Mouse (Mus musculus): ENCODE measurements around the gene Nim1k. TPM values are rescaled to one million over a fixed set of nuclear protein-coding genes. Genes with fewer than 3 reads are reported as not detected.
"Not testable (repeated sequence)": the region's sequence is repeated elsewhere in the genome, so short reads cannot be mapped to it uniquely, and the experiment has no call there.

Gene Nim1k
- polyA plus RNA-seq, 1 experiment from 2014 or later = 1.6 TPM

DNA sequence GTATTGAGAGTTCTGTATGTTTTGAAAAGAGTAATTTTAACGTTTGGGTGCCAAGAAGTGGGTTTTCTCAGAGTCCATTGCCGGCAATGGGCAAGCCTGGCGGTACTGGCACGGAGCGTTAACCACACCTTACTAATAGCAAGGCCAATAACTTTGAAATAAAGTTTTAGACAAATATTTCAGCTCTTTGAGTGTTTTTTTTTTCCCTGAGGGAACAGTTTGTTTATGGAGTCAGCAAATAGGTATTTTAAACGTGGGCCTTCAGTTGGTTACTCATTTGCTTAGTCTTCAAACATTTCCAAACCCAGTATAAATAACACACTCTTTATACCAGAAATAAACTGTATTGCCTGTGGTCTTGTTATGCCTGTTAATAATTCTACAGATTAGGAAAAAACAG is 47.8 kb downstream of the Nim1k start:
- no peaks in the 10 kb centered on the region; the same call in none of the 2 replicates for H3K36me3 ChIP-seq (replicated peaks; ENCODE audit: control insufficient read depth, insufficient read depth, low read depth, low read length)
- no peak overlapping the region for H3K27ac ChIP-seq (replicated peaks; ENCODE audit: low read depth, low read length)
- H3K4me1 ChIP-seq (ENCODE audit: control insufficient read depth, insufficient read depth, low read length) = no peaks in the 10 kb centered on the region
- H3K4me2 ChIP-seq (ENCODE audit: low read depth, low read length) = no peak overlapping the region
- ATAC-seq (replicated peaks; ENCODE audit: insufficient number of reproducible peaks, low FRiP score, low TSS enrichment, low read depth) = no peak
- DNase-seq (ENCODE audit: low spot score) = no peak
- no peaks in the 10 kb centered on the region for H3K9me3 ChIP-seq (replicated peaks; ENCODE audit: control insufficient read depth, low read length)
- no peak overlapping the region for H3K4me3 ChIP-seq (ENCODE audit: low read depth, low read length)
- H3K27me3 ChIP-seq (ENCODE audit: control insufficient read depth, insufficient read depth, low read length) = no peaks in the 10 kb centered on the region
- H3K9ac ChIP-seq (replicated peaks; ENCODE audit: low read length) = no peak overlapping the region
- WGBS = 90% methylated on average over 6 of the region's 6 CpGs

DNA sequence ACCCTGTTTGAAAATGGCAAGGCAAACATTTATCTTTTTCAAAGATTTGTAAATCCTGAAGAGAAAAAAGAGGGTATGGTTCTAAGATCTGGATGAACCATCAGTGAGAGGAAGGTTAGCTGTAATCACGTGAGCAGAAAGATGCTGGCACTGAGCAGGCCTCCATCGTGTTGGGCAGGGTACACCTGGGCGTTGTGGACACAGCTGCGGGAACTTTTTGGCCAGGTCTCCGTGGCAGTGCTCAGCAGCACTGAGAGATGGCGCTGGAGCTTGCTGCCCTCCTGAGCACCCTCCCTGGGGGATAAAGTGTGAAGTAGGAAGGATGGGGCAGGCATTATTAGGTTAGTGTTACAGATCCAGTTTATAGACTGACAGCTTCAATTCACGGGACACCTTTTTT is 48.7 kb downstream of the Nim1k start:
- no peak for DNase-seq (ENCODE audit: low spot score)
- 80% methylated on average over 7 of the region's 7 CpGs for WGBS
- Histone ChIP-seq H3K36me3 (replicated peaks; ENCODE audit: control insufficient read depth, insufficient read depth, low read depth, low read length) (no peaks in the 10 kb centered on the region; the same call in none of the 2 replicates), H3K27ac (replicated peaks; ENCODE audit: low read depth, low read length) (no peak overlapping the region), H3K9ac (replicated peaks; ENCODE audit: low read length) (no peak overlapping the region), H3K4me2 (ENCODE audit: low read depth, low read length) (no peak overlapping the region), H3K4me3 (ENCODE audit: low read depth, low read length) (no peak overlapping the region), H3K27me3 (ENCODE audit: control insufficient read depth, insufficient read depth, low read length) (no peaks in the 10 kb centered on the region), H3K9me3 (replicated peaks; ENCODE audit: control insufficient read depth, low read length) (no peaks in the 10 kb centered on the region), H3K4me1 (ENCODE audit: control insufficient read depth, insufficient read depth, low read length) (no peaks in the 10 kb centered on the region)
- ATAC-seq (replicated peaks; ENCODE audit: insufficient number of reproducible peaks, low FRiP score, low TSS enrichment, low read depth) = no peak

DNA sequence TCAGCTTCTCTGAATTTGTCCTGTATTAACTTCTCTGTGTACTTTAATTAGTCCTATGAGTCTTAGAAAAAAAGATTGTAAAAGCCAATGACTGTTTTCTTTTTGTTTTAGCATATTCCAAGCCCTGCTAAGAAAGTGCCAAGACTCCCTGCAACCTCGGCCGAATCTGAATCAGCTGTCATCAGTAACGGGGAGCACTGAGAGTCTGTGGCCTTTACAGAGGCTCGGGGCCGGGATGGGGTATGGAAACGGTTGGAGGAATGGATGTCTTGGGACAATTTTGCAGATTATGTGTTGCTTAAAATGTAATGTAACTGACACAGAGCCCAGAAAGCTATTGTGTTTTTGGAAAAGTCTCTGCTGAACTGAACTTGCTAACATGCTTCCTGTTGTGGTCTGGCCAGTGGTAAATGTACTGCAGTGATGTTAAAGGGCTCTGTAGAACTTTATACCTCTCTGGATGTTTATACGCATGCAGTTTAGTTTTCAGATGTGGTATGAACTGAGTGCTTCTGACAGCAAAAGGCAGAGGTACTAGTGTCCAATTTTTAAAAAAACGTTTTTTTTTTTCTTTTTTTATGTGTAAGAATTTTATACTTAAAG is 49.3 kb downstream of the Nim1k start:
- not testable (repeated sequence) for H3K4me3 ChIP-seq (ENCODE audit: low read depth, low read length); H3K4me1 ChIP-seq (ENCODE audit: control insufficient read depth, insufficient read depth, low read length); H3K9me3 ChIP-seq (replicated peaks; ENCODE audit: control insufficient read depth, low read length); H3K9ac ChIP-seq (replicated peaks; ENCODE audit: low read length); H3K27ac ChIP-seq (replicated peaks; ENCODE audit: low read depth, low read length); DNase-seq (ENCODE audit: low spot score); H3K27me3 ChIP-seq (ENCODE audit: control insufficient read depth, insufficient read depth, low read length); ATAC-seq (replicated peaks; ENCODE audit: insufficient number of reproducible peaks, low FRiP score, low TSS enrichment, low read depth); H3K36me3 ChIP-seq (replicated peaks; ENCODE audit: control insufficient read depth, insufficient read depth, low read depth, low read length); H3K4me2 ChIP-seq (ENCODE audit: low read depth, low read length)
- WGBS = 88% methylated on average over 7 of the region's 8 CpGs

DNA sequence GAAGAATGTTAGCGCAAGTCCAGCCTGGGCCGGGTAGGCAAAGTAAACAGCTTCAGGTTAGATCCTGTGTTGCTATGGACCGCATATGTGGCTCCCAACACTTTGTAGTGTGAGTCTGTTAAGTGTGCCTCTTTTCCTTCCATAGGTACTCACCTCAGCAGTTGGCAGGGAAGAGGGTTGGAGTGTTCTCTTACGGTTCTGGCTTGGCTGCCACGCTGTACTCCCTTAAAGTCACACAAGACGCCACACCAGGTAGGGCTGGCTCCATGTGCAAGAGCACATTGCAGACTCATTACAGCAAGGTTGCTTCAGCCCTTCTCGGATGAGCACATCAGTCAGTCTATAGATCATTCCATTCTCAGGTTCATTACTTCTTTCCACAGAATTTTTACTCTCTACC is 51.4 kb downstream of the Nim1k start:
- peaks cover 7% of the 10 kb centered on the region for H3K36me3 ChIP-seq (replicated peaks; ENCODE audit: control insufficient read depth, insufficient read depth, low read depth, low read length)
- no peaks in the 10 kb centered on the region for H3K9me3 ChIP-seq (replicated peaks; ENCODE audit: control insufficient read depth, low read length)
- WGBS = 93% methylated on average over 7 of the region's 7 CpGs
- no peak for ATAC-seq (replicated peaks; ENCODE audit: insufficient number of reproducible peaks, low FRiP score, low TSS enrichment, low read depth)
- H3K4me1 ChIP-seq (ENCODE audit: control insufficient read depth, insufficient read depth, low read length) = no peaks in the 10 kb centered on the region
- H3K27ac ChIP-seq (replicated peaks; ENCODE audit: low read depth, low read length) = no peak overlapping the region
- no peak overlapping the region for H3K4me2 ChIP-seq (ENCODE audit: low read depth, low read length)
- H3K9ac ChIP-seq (replicated peaks; ENCODE audit: low read length) = no peak overlapping the region
- no peak for DNase-seq (ENCODE audit: low spot score)
- H3K4me3 ChIP-seq (ENCODE audit: low read depth, low read length) = no peak overlapping the region
- no peaks in the 10 kb centered on the region for H3K27me3 ChIP-seq (ENCODE audit: control insufficient read depth, insufficient read depth, low read length)

DNA sequence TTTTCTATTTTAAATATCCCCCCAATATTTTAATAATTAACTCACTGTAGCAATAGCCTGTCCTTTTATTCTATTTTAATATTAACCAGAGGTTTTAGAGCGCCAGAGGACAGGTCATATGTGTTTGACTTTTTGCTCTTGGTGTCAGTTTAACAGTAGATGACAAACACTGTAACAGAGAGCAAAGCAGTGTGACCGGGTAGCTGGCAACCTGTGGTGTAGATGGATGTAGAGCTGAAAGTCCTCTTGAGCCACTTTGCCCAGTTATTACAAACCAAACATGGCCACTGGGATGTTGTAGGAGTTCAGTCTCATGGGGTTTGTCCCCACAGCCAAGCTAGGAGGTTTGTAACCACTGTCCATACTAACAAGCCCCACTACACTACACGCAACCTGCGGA is 57.2 kb downstream of the Nim1k start:
- Histone ChIP-seq H3K4me1 (ENCODE audit: control insufficient read depth, insufficient read depth, low read length) (no peaks in the 10 kb centered on the region), H3K9me3 (replicated peaks; ENCODE audit: control insufficient read depth, low read length) (no peaks in the 10 kb centered on the region), H3K27ac (replicated peaks; ENCODE audit: low read depth, low read length) (no peak overlapping the region), H3K36me3 (replicated peaks; ENCODE audit: control insufficient read depth, insufficient read depth, low read depth, low read length) (peaks cover 7% of the 10 kb centered on the region), H3K27me3 (ENCODE audit: control insufficient read depth, insufficient read depth, low read length) (no peaks in the 10 kb centered on the region), H3K4me3 (ENCODE audit: low read depth, low read length) (no peak overlapping the region), H3K4me2 (ENCODE audit: low read depth, low read length) (no peak overlapping the region), H3K9ac (replicated peaks; ENCODE audit: low read length) (no peak overlapping the region)
- 90% methylated on average over 4 of the region's 4 CpGs for WGBS
- DNase-seq (ENCODE audit: low spot score) = no peak
- no peak for ATAC-seq (replicated peaks; ENCODE audit: insufficient number of reproducible peaks, low FRiP score, low TSS enrichment, low read depth)

DNA sequence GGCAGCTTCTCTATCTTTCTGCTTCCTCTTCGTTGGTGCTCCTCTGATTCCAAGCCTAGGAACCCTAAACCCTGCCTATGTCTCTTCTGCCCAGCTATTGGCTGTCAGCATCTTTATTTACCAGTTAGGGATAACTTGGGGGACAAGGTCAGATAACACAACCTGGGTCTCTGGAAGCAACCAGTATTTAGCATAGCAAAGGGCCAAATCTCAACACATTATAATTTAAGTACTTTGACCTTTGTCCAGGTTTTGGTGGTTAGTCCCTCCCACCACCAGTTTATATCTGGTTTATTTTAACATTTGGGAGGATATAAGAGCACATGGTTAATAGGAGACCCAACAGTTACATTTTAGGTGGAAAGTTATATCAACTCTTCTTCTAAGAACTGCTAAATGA is 59.2 kb downstream of the Nim1k start:
- Histone ChIP-seq H3K27ac (replicated peaks; ENCODE audit: low read depth, low read length) (no peak overlapping the region), H3K4me2 (ENCODE audit: low read depth, low read length) (no peak overlapping the region), H3K4me3 (ENCODE audit: low read depth, low read length) (no peak overlapping the region), H3K9me3 (replicated peaks; ENCODE audit: control insufficient read depth, low read length) (no peaks in the 10 kb centered on the region), H3K4me1 (ENCODE audit: control insufficient read depth, insufficient read depth, low read length) (0 out of 2 replicates have a peak, but pooled peaks cover 2% of the 10 kb centered on the region), H3K36me3 (replicated peaks; ENCODE audit: control insufficient read depth, insufficient read depth, low read depth, low read length) (peaks cover 7% of the 10 kb centered on the region; the same call in 1 of the 2 replicates), H3K27me3 (ENCODE audit: control insufficient read depth, insufficient read depth, low read length) (no peaks in the 10 kb centered on the region), H3K9ac (replicated peaks; ENCODE audit: low read length) (no peak overlapping the region)
- DNase-seq (ENCODE audit: low spot score) = no peak
- no peak for ATAC-seq (replicated peaks; ENCODE audit: insufficient number of reproducible peaks, low FRiP score, low TSS enrichment, low read depth)
- 75% methylated on average over 1 of the region's 1 CpGs for WGBS

DNA sequence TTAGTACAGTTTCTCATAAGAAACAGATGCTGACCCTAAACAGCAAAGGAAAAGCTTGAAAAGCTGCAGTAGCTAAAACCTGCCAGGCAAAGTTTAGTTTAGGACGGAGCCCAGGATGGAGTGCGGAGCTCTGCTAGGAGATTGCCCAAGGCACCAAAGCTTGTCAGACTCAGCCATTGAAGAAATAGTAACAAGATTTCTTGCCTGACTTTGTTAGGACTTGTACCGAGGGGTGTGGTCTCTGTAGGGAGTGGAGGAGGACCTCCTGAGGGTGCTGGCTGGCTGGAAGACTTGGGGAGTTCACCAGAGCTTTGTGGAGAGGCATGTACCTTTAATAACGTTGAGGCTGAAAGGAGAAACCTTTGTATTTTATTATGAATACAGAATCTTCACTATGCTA is 60.0 kb downstream of the Nim1k start:
- 60% methylated on average over 4 of the region's 4 CpGs for WGBS
- Histone ChIP-seq H3K36me3 (replicated peaks; ENCODE audit: control insufficient read depth, insufficient read depth, low read depth, low read length) (peaks cover 2% of the 10 kb centered on the region; the same call in 1 of the 2 replicates), H3K27ac (replicated peaks; ENCODE audit: low read depth, low read length) (no peak overlapping the region), H3K9ac (replicated peaks; ENCODE audit: low read length) (no peak overlapping the region), H3K4me1 (ENCODE audit: control insufficient read depth, insufficient read depth, low read length) (0 out of 2 replicates have a peak, but pooled peaks cover 2% of the 10 kb centered on the region), H3K9me3 (replicated peaks; ENCODE audit: control insufficient read depth, low read length) (no peaks in the 10 kb centered on the region), H3K27me3 (ENCODE audit: control insufficient read depth, insufficient read depth, low read length) (no peaks in the 10 kb centered on the region), H3K4me2 (ENCODE audit: low read depth, low read length) (no peak overlapping the region), H3K4me3 (ENCODE audit: low read depth, low read length) (no peak overlapping the region)
- no peak for ATAC-seq (replicated peaks; ENCODE audit: insufficient number of reproducible peaks, low FRiP score, low TSS enrichment, low read depth)
- DNase-seq (ENCODE audit: low spot score) = peak; percentile 57

DNA sequence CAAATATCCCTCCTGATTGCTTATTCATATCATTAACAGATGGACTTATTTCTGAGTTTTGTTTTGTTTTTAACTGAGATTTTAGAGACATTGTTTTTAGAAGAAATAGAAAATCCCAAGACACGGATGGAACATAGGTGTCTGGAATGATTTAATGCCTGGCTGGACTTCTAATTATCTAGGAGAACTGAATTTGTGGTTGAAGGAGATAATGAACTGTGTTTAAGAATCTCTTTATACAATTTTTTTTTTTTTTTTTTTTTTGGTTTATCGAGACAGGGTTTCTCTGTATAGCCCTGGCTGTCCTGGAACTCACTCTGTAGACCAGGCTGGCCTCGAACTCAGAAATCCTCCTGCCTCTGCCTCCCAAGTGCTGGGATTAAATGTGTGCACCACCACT is 63.7 kb downstream of the Nim1k start:
- not testable (repeated sequence) for H3K27ac ChIP-seq (replicated peaks; ENCODE audit: low read depth, low read length); H3K9ac ChIP-seq (replicated peaks; ENCODE audit: low read length); DNase-seq (ENCODE audit: low spot score); H3K36me3 ChIP-seq (replicated peaks; ENCODE audit: control insufficient read depth, insufficient read depth, low read depth, low read length); ATAC-seq (replicated peaks; ENCODE audit: insufficient number of reproducible peaks, low FRiP score, low TSS enrichment, low read depth); H3K27me3 ChIP-seq (ENCODE audit: control insufficient read depth, insufficient read depth, low read length); H3K9me3 ChIP-seq (replicated peaks; ENCODE audit: control insufficient read depth, low read length); H3K4me1 ChIP-seq (ENCODE audit: control insufficient read depth, insufficient read depth, low read length)
- 84% methylated on average over 3 of the region's 3 CpGs for WGBS
- Histone ChIP-seq H3K4me3 (ENCODE audit: low read depth, low read length) (peak overlapping the region; percentile 81), H3K4me2 (ENCODE audit: low read depth, low read length) (peak overlapping the region; percentile 72)
